Mouse (Mus musculus): ENCODE results near the gene Rab3gap2.

The Rab3gap2 gene

GRCm38 (mm10) chr1:185333651-185334050, 129.7 kb downstream of the Rab3gap2 start:
- DNase-seq (ENCODE audit: low spot score), result no peak

- no peak for DNase-seq (ENCODE audit: low spot score)
Measured at GRCm38 (mm10) chr1:185334136-185334535, 130.2 kb downstream of the Rab3gap2 start.

- no peak for DNase-seq (ENCODE audit: low spot score)
Measured at GRCm38 (mm10) chr1:185335231-185335765, 131.4 kb downstream of the Rab3gap2 start.

All from embryo, embryonic 10.5 days (tissue).